Mouse (Mus musculus): ENCODE data around the gene Uhrf1bp1l. TPM values are rescaled to one million over a fixed set of nuclear protein-coding genes. Genes with fewer than 3 reads are reported as not detected.

Uhrf1bp1l gene
- polyA plus RNA-seq (2014; fragmentation: Illumina TruSeq; extraction: RNeasy Lipid Tissue Mini Kit (QIAGEN cat#74804); ENCODE audit: low read depth, low replicate concordance) = 17.8 TPM

GRCm38 (mm10) chr10:89744871-89745665 lies at the start of gene Uhrf1bp1l:
Gene Uhrf1bp1l (plus strand): TSS chr10:89744991.

GRCm38 (mm10) chr10:89732001-89732794 lies 12.6 kb upstream of the Uhrf1bp1l start, which contains the start of gene Actr6:
Gene Actr6 (minus strand): TSS chr10:89732295.

Other genes with a start within 250 kb of the Uhrf1bp1l start
- 0.65 TPM for gene Nr1h4, start 211.4 kb upstream of the Uhrf1bp1l start, polyA plus RNA-seq (2014; fragmentation: Illumina TruSeq; extraction: RNeasy Lipid Tissue Mini Kit (QIAGEN cat#74804); ENCODE audit: low read depth, low replicate concordance)
- gene Slc17a8, start 123.7 kb upstream of the Uhrf1bp1l start, polyA plus RNA-seq (2014; fragmentation: Illumina TruSeq; extraction: RNeasy Lipid Tissue Mini Kit (QIAGEN cat#74804); ENCODE audit: low read depth, low replicate concordance) = not detected
- 13.3 TPM for gene Scyl2, start 58.7 kb upstream of the Uhrf1bp1l start, polyA plus RNA-seq (2014; fragmentation: Illumina TruSeq; extraction: RNeasy Lipid Tissue Mini Kit (QIAGEN cat#74804); ENCODE audit: low read depth, low replicate concordance)
- 15.8 TPM for gene Actr6, start 12.7 kb upstream of the Uhrf1bp1l start, polyA plus RNA-seq (2014; fragmentation: Illumina TruSeq; extraction: RNeasy Lipid Tissue Mini Kit (QIAGEN cat#74804); ENCODE audit: low read depth, low replicate concordance)
- gene Anks1b, start 128.5 kb downstream of the Uhrf1bp1l start, polyA plus RNA-seq (2014; fragmentation: Illumina TruSeq; extraction: RNeasy Lipid Tissue Mini Kit (QIAGEN cat#74804); ENCODE audit: low read depth, low replicate concordance) = 0.34 TPM